Mouse (Mus musculus) CH12.LX (cell line): Measurements from ENCODE around the gene Slc26a6.

ENCODE experiments used
- CTCF ChIP-seq, 2 experiments: IDR thresholded peaks in 1 of 2; conservative IDR thresholded peaks in 1 of 2; 2 replicates each; pipeline ENCODE4 v1.5.1; 2011 to 2012; ENCODE audit warnings: low read depth in 2 of 2, low read length in 2 of 2, improper control_type of control experiment in 1 of 2, inconsistent platforms in 1 of 2, mild to moderate bottlenecking in 1 of 2, moderate library complexity in 1 of 2
- ELF1 ChIP-seq: IDR thresholded peaks from 2 replicates; pipeline ENCODE4 v1.6.1; 2014; ENCODE audit warnings: low read depth, mild to moderate bottlenecking, inconsistent platforms, low read length, improper control_type of control experiment
- MAX ChIP-seq: IDR thresholded peaks from 2 replicates; pipeline ENCODE4 v1.6.1; 2011; ENCODE audit warnings: low read length, improper control_type of control experiment
- NELFE ChIP-seq: IDR thresholded peaks from 2 replicates; pipeline ENCODE4 v1.6.1; 2011; ENCODE audit warnings: low read depth, low read length, improper control_type of control experiment
- POLR2A ChIP-seq: IDR thresholded peaks from 2 replicates; pipeline ENCODE4 v1.6.1; 2011; ENCODE audit warnings: low read depth, mild to moderate bottlenecking, improper control_type of control experiment, low read length
- TBP ChIP-seq: conservative IDR thresholded peaks from 2 replicates; pipeline ENCODE4 v1.6.1; 2011; ENCODE audit warnings: low read depth, low read length, improper control_type of control experiment
- USF1 ChIP-seq: IDR thresholded peaks from 2 replicates; pipeline ENCODE4 v1.6.1; 2014; ENCODE audit warnings: low read depth, mild to moderate bottlenecking, inconsistent platforms, low read length, improper control_type of control experiment

GRCm38 (mm10) chr9:108852976-108853375 is at the start of gene Slc26a6:
- TF ChIP-seq CTCF (conservative IDR thresholded peaks at IDR 0.05 in 1 of 2, IDR thresholded peaks at IDR 0.05 in 1 of 2; ENCODE audit: low read depth in 2 of 2, low read length in 2 of 2) = no peak
- TF ChIP-seq TBP = no peak
- TF ChIP-seq MAX = no peak
- no peak for TF ChIP-seq NELFE
- TF ChIP-seq ELF1 = no peak
- TF ChIP-seq USF1 = no peak
- TF ChIP-seq POLR2A = no peak
